Mouse (Mus musculus) T-helper 17 cell (primary cell): ENCODE data around the gene Cd300lg.

Source experiments
- in situ Hi-C, 2 experiments: fragments of 300-600 bp; cut with MboI, MseI; formaldehyde crosslinking; loops; 1 replicate in 1 of 2; 2 replicates in 1 of 2; pipeline ENCODE4 v1.15.1; 2025; ENCODE audit warnings: high pct_unique_total_duplicates in 2 of 2

Cd300lg gene

GRCm38 (mm10) chr11:102096446-102096845 is 55.1 kb downstream of the Cd300lg start:
- in situ Hi-C loops, result no loop called here

- in situ Hi-C loops, result no loop called here
These were observed 55.6 kb downstream of the Cd300lg start for GRCm38 (mm10) chr11:102096887-102097391.

- in situ Hi-C loops, result loop anchor here (5.0 to 10.0 kb wide), 2 partner anchors 36 to 406 kb away; no protein-coding TSS in a partner anchor
These were observed 59.9 kb downstream of the Cd300lg start, which contains the start of gene Ppy for GRCm38 (mm10) chr11:102101219-102101618. Gene Ppy (minus strand): TSS chr11:102101319.

- in situ Hi-C loops, result loop anchor here (5.0 to 10.0 kb wide), 2 partner anchors 35 to 408 kb away; no protein-coding TSS in a partner anchor
These were observed 61.4 kb downstream of the Cd300lg start for GRCm38 (mm10) chr11:102102485-102103258.
